Mouse (Mus musculus) c-Kit-positive CD71-positive TER-119-negative erythroid progenitor cells, embryonic 14.5 days (primary cell): Measurements from ENCODE around the gene Hoxa13.

Source experiments
- DNase-seq: peaks from one replicate; pipeline ENCODE4 v3.0.0-alpha.2; 2013; ENCODE audit warnings: low read depth

The Hoxa13 gene

DNA sequence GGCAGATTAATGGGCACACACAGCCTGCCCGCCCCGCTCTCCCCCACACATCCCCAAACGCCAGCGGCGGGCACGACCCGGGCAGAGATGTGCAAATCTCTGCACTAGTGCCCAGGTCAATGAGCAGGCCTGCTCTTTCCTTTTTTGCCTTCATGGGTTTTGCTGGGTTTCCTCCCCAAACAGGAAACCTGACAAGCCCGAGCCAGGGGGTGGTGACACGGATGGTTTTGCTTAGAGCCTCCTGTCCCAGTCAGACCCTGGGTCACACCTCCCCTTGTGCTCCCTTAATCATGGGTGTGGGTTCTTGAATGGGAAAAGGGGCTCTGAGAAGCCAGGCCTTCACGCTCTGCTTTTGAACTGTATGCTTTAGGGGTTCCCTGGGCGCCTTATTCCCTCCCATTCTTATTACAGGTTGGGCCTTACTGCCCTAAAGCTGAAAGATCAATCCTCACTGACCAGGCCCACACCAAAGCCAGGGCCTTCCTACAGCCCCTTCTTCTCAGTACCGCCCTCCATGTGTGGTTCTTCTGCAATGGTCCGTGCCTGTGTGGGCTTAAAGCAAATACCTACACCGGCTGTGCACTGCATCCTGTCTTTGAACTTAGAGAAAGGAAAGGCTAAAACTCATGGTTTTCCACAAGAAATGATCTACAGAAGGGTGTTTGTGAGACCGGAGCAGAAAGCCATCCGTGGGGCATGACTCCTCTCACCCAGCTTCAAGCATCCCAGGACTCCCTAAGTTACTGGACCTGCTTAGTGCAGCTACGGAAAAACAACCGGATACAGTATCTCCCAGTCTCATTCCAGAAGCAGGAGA is 51.6 kb downstream of the Hoxa13 start:
- no peak for DNase-seq

DNA sequence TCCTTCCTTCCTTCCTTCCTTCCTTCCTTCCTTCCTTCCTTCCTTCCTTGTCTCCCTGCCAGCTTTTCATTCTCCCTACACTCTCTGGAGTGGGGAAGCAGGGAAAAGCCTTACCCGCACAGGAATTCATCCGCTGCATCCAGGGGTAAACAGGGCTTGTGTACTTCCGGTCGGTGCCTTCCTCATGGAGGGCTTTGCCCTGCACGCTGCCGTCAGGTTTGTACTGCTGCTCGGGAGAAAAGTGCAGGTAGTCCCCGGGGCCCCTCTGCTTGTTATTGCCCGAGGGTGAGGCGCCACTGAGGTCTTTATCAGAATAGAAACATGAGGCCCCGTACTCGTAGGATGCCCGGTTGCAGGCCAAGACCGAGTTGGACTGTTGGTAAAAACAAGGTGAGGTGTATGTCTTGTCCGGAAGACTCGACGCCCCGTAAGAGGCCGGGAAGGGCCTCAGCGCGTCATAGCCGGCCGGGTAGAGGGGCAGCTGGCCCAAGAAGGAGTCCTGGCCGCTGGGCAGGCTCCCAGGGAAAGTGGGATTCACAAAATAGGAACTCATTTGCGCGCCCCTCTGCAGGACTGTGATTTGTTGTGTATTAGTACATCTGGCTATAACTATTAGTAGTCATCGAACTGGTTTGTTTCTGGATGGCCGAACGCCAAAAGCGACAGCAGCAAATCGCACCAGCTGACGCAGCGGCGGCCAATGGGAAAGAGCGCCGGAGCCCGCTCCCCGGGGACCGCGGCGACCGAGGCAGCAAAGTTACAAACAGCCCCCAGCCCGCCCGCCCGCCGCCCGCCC is 52.4 kb downstream of the Hoxa13 start, which contains the start of gene Hoxa6:
Hoxa6 (minus strand) TSS at position 651 of the 796 bp plus-strand sequence.
- no peak for DNase-seq
